Mouse (Mus musculus) forebrain, embryonic 11.5 days (tissue): ENCODE measurements around the gene Rtca. TPM values are rescaled to one million over a fixed set of nuclear protein-coding genes. Genes with fewer than 3 reads are reported as not detected.

Experiments used
- polyA plus RNA-seq: library from polyadenylated mRNA; unstranded; fragments of >200 nt; fragmentation: Nextera tagmentation; extraction: Ambion mirVana; gene quantifications from 2 replicates; pipeline ENCODE4 v1.2.1, GENCODE M21; 2014

Rtca gene
- polyA plus RNA-seq, 1 experiment from 2014 or later, result 112 TPM

Other genes starting within 250 kb of the Rtca start
- gene Cdc14a, start 84.2 kb downstream of the Rtca start, polyA plus RNA-seq, result 23.0 and 23.2 TPM in 2 replicates
- gene Dbt, start 4.9 kb upstream of the Rtca start, polyA plus RNA-seq, result 13.5 and 14.4 TPM in 2 replicates
- gene Lrrc39, start 54.8 kb upstream of the Rtca start, polyA plus RNA-seq, result 0.72 and 0.85 TPM in 2 replicates
- 41.4 and 42.6 TPM in 2 replicates for gene Sass6, start 86.8 kb upstream of the Rtca start, polyA plus RNA-seq
- gene Trmt13, start 106.4 kb upstream of the Rtca start, polyA plus RNA-seq, result 28.6 and 29.0 TPM in 2 replicates
- 83.2 and 88.1 TPM in 2 replicates for gene Mfsd14a, start 154.5 kb upstream of the Rtca start, polyA plus RNA-seq
- not detected in 2 replicates for gene Gm43191, start 173.1 kb upstream of the Rtca start, polyA plus RNA-seq
- 8.4 and 11.2 TPM in 2 replicates for gene Slc35a3, start 204.6 kb upstream of the Rtca start, polyA plus RNA-seq